Mouse (Mus musculus): ENCODE data around the gene Olfr1437.
"Not testable (repeated sequence)": the region's sequence is repeated elsewhere in the genome, so short reads cannot be mapped to it uniquely, and the experiment has no call there.

The Olfr1437 gene

GRCm38 (mm10) chr19:12325001-12325400 is at the start of gene Olfr1437:
Gene Olfr1437 (minus strand): TSS chr19:12325101.
- in situ Hi-C loops (cut with MboI, MseI) = no loop called here

DNA sequence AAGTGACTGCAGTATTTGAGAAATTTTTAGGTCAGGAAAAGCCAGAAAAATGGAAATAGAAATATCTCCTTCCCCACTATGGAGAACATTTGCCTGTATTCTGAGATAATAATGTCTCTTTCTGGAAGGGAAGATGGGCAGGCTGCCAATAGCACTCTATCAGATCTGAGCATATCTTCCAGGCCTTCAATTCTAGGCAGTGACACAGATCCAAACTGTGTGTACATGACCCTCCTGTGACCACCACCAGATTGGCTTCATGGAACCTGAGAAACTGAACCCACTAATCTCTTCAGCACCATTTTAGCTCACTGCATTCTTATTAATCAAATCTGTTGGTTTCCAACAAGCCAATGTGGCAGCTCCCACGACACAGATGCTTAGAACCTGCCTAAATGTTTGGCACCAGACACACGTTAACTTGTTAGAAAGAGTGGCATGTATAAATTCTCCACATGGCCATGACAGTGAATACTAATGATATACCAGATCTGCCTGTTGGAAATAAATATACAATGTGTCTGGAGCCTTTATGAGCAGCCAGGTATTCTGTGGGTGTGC is 49.6 kb upstream of the Olfr1437 start:
- in situ Hi-C loops (cut with MboI, MseI) = no loop called here

- in situ Hi-C loops (cut with MboI, MseI) = no loop called here
Measured at GRCm38 (mm10) chr19:12373004-12373403, 48.1 kb upstream of the Olfr1437 start.

DNA sequence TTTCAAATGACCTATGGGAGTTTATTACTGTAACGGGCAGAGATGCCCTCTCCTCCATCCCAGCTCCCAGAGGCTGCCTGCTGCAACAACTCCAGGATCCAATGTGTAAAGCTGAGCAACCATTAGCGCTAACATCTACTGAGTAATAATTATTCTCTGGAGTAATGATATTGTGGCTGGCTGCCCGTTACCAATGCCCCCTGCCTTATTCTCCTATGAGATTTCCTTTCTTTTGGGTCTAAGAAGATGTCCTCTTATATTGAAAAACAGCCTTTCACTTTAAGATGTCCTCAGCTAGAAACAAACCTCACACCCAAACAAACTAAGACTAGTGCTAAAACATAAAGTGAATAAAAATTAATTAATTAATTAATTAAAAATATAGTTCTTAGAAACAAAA is 10.9 kb upstream of the Olfr1437 start, which contains the start of gene Olfr1438-ps1:
Gene Olfr1438-ps1, minus strand, starts transcription at position 101 of the 400 bp plus-strand sequence.
- in situ Hi-C loops (cut with MboI, MseI) = no loop called here

- in situ Hi-C loops (cut with MboI, MseI) = not testable (repeated sequence)
Measured at GRCm38 (mm10) chr19:12299030-12299429, 25.9 kb downstream of the Olfr1437 start, which contains the start of gene Olfr1436. Gene Olfr1436 (minus strand): TSS chr19:12299130.

GRCm38 (mm10) chr19:12292979-12293378 is 31.9 kb downstream of the Olfr1437 start:
- in situ Hi-C loops (cut with MboI, MseI) = no loop called here

GRCm38 (mm10) chr19:12279554-12279953 is 45.3 kb downstream of the Olfr1437 start, which contains the start of gene Olfr1434:
Gene Olfr1434 (plus strand): TSS chr19:12279854.
- in situ Hi-C loops (cut with MboI, MseI) = no loop called here

All from T-helper 17 cell (primary cell).